Mouse (Mus musculus): ENCODE measurements around the gene Rock2.

Rock2 gene

GRCm38 (mm10) chr12:16903949-16904635 is 9.4 kb downstream of the Rock2 start:
- DNase-seq (ENCODE audit: low read depth): no peak

DNA sequence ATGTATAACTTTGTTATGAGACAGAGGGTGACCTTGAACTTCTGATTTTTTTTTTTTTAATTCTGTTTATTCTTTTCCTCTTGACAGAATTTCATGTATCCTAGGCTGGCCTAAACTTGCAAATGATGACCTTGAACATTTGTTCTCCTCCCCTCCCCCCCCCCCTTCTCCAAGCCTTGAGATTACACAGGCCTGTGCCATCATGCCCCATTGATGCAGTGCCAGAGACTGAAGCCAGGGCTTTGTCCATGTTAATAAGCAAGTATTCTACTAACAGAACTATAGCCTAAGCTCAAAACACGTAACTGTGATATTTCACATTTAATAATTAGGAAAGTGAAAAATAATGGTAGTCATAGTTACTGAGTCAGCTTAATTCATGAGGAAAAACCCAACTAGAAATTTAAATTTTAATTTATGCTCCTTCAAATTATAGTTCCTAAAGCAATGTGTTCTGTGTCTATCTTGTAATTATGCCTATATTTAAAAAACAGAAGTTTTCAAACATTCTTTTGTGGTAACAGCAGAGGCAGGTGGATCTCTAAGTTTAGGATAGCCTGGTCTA is 12.7 kb downstream of the Rock2 start:
- DNase-seq (ENCODE audit: low read depth): no peak

GRCm38 (mm10) chr12:16907953-16908648 is 13.4 kb downstream of the Rock2 start:
- DNase-seq (ENCODE audit: low read depth): peak; percentile 16

- no peak for DNase-seq (ENCODE audit: low read depth)
These were observed 16.8 kb downstream of the Rock2 start for GRCm38 (mm10) chr12:16911524-16911923.

- no peak for DNase-seq (ENCODE audit: low read depth)
These were observed 17.9 kb downstream of the Rock2 start for GRCm38 (mm10) chr12:16912600-16912999.

DNA sequence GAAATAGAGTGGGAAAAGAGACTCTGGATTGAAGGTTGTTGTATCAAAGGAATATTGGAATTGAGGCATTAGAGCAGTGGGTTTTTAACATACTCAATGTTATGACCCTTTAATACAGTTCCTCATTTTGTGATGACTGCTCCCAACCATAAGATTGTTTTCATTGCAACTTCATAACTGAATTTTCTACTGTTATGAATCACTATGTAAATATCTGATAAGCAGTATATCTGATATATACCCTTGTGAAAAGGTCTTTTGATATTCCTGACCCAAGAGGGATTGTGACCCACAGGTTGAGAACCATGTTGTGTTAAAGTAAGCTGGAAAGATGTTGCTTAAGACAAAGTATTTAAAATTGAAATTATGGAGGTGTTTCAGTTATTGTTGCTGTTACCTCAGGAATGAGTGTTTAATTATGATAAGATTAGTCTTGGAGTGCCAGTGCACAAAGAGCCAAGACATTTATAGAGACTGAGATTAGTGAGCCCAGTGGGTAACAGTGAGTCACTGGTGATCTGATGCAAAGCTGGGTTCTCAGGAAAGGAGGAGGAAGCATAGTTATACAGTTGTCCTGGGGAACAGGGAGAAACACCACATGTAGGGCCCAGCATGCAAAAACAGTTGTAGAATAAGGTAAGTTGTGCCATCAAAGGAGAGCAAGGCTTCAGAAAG is 25.6 kb downstream of the Rock2 start:
- no peak for DNase-seq (ENCODE audit: low read depth)

- no peak for DNase-seq (ENCODE audit: low read depth)
These were observed 33.2 kb downstream of the Rock2 start for GRCm38 (mm10) chr12:16927889-16928288.

DNA sequence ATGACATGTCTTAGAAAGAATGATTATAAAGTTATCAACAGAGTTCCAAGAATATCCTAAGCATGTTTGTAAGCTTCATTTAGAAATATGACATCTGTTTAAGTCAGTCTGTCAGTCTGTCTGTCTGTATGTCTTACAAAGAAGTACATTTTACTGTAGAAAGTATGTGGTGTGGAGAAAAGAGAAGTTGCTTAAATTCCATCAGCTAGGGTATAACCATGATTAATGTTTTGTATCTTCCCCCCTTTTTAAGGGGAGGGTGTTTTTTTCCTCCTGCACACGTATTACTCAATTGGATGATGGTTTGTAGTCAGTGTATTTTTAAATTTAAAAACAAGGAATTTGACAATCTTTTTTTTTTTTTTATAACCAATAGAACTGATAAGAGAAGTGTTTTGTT is 39.7 kb downstream of the Rock2 start:
- DNase-seq (ENCODE audit: low read depth): no peak

GRCm38 (mm10) chr12:16941976-16942375 is 47.3 kb downstream of the Rock2 start:
- no peak for DNase-seq (ENCODE audit: low read depth)

- DNase-seq (ENCODE audit: low read depth): no peak
These were observed 53.5 kb downstream of the Rock2 start for GRCm38 (mm10) chr12:16948239-16948638.

DNA sequence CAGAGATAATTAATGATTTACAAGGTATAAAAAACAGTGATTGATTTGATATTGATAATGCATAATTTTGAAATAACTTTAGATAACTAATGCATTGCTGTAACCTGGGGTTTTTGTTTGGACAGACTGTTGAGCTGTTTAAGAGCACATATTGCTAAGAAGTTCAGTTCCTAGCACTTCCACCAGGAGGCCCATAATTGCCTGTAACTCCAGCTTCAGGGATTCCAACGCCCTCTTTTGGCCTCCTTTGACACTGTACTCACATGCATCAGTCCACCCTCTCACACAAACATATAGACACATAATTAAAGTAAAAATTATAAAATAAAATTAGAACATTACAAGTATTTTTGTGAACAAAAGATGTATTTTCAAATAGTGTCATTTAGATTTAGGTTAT is 64.2 kb downstream of the Rock2 start:
- DNase-seq (ENCODE audit: low read depth): peak; percentile 44

GRCm38 (mm10) chr12:16963354-16963753 is 68.7 kb downstream of the Rock2 start:
- DNase-seq (ENCODE audit: low read depth): no peak

GRCm38 (mm10) chr12:16966811-16967210 is 72.1 kb downstream of the Rock2 start:
- DNase-seq (ENCODE audit: low read depth): no peak

DNA sequence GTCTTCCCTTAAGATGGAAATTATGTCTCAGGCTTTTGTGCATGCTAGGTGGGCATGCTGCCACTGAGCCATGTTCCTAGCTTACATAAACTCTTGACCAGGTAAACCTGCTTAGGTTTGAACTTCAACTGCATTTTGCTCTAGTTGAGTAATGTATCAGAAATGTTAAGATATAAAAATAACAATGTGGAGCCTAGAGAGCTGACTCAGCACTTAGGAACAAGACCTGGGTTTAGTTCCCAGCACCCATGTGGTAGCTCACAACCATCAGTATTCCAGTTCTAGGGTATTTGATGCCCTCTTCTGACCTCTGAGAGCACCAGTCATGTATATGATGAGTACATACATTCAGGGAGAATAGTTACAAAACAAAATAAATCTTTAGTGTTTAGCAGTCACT is 82.4 kb downstream of the Rock2 start:
- DNase-seq (ENCODE audit: low read depth): no peak

GRCm38 (mm10) chr12:16985778-16986177 is 91.1 kb downstream of the Rock2 start:
- DNase-seq (ENCODE audit: low read depth): peak; percentile 28

DNA sequence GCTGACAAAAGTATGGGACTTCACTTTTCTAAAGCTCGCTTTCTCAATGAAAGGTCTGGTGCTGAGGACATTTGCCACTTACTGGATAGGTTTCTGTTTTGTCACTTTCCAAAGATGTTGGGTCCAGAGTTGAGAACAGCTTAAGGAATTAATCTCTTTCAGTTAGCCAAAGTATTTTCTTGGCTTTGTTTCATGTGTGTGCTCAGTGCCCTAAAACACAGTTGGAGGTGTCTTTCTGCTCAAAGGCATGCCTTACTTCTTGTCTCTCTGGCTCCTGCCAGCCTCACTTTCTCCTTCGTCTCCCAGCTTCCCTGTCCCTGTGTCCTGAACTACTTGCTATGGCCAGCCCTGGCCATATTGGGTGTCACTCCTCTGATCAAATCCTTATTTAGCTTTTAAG is 96.7 kb downstream of the Rock2 start:
- DNase-seq (ENCODE audit: low read depth): no peak

GRCm38 (mm10) chr12:16992355-16992754 is 97.7 kb downstream of the Rock2 start:
- DNase-seq (ENCODE audit: low read depth): no peak

GRCm38 (mm10) chr12:16994291-16994690 is 99.6 kb downstream of the Rock2 start:
- no peak for DNase-seq (ENCODE audit: low read depth)

- no peak for DNase-seq (ENCODE audit: low read depth)
These were observed 101.6 kb downstream of the Rock2 start for GRCm38 (mm10) chr12:16996281-16996680.

- DNase-seq (ENCODE audit: low read depth): no peak
These were observed 102.3 kb downstream of the Rock2 start for GRCm38 (mm10) chr12:16996886-16997462.

DNA sequence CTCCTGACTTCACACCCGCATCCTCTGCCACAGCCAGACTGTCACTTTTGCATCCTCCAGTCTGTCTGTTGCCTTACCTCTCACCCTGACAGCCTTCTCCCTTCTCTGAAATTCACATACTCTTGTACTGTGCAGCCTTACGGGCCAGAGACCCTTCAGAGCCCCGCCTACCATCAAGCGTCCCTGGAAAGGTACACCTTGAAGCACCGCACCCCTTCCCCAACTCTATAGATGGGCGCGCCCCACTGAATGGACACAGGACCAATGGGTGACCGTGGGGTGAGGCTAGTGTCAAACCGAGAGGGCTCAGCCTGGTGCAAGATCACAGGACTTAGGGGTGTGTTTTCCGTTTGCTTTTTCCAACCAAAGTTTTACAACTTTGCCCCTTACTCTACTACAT is 104.5 kb downstream of the Rock2 start:
- DNase-seq (ENCODE audit: low read depth): no peak

- DNase-seq (ENCODE audit: low read depth): peak; percentile 88
These were observed 105.2 kb downstream of the Rock2 start, which contains the start of gene Pqlc3 for GRCm38 (mm10) chr12:16999739-17000497. Gene Pqlc3 (minus strand): TSS chr12:17000408.
